Mouse (Mus musculus) embryonic facial prominence, embryonic 15.5 days (tissue): ENCODE data around the gene Nrsn1. TPM values are rescaled to one million over a fixed set of nuclear protein-coding genes. Genes with fewer than 3 reads are reported as not detected.
"Not testable (repeated sequence)": the region's sequence is repeated elsewhere in the genome, so short reads cannot be mapped to it uniquely, and the experiment has no call there.

Source experiments
- ATAC-seq: fragments of 200-750 bp; cut with Nextera tagmentation; 2 replicates; pipeline ENCODE4 v1.8.0; 2017; ENCODE audit warnings: low read depth, moderate TSS enrichment; ENCODE audit not compliant: insufficient number of reproducible peaks, low FRiP score, low TSS enrichment
- H3K27ac ChIP-seq: fragments of 300-500 bp; sonication (generic); replicated peaks from 2 replicates; pipeline ENCODE4 v1.5.1; 2015; ENCODE audit warnings: mild to moderate bottlenecking, inconsistent platforms
- H3K27me3 ChIP-seq: fragments of 300-500 bp; sonication (generic); 2 replicates; pipeline ENCODE4 v1.6.1; 2015; ENCODE audit warnings: inconsistent platforms
- H3K36me3 ChIP-seq: fragments of 300-500 bp; sonication (generic); 2 replicates; pipeline ENCODE4 v1.6.1; 2015; ENCODE audit warnings: mild to moderate bottlenecking, inconsistent platforms
- H3K4me1 ChIP-seq: fragments of 300-500 bp; sonication (generic); 2 replicates; pipeline ENCODE4 v1.6.1; 2015; ENCODE audit warnings: inconsistent platforms
- H3K4me2 ChIP-seq: fragments of 300-500 bp; sonication (generic); replicated peaks from 2 replicates; pipeline ENCODE4 v1.6.1; 2015; ENCODE audit warnings: mild to moderate bottlenecking, inconsistent platforms
- H3K4me3 ChIP-seq: fragments of 300-500 bp; sonication (generic); replicated peaks from 2 replicates; pipeline ENCODE4 v1.5.1; 2015; ENCODE audit warnings: mild to moderate bottlenecking, inconsistent platforms
- H3K9ac ChIP-seq: fragments of 300-500 bp; sonication (generic); 2 replicates; pipeline ENCODE4 v1.6.1; 2015; ENCODE audit warnings: inconsistent platforms
- H3K9me3 ChIP-seq: fragments of 300-500 bp; sonication (generic); replicated peaks from 2 replicates; pipeline ENCODE4 v1.6.1; 2016; ENCODE audit warnings: inconsistent platforms
- WGBS: fragments of 180-500 bp; shearing (Covaris S2); methylation state at CpG from one replicate; pipeline ENCODE4 v1.1.7; 2015; 5-methylcytosine and 5-hydroxymethylcytosine counted together
- polyA plus RNA-seq: library from polyadenylated mRNA; unstranded; fragments of >200 nt; fragmentation: Nextera tagmentation; extraction: Ambion mirVana; gene quantifications from 2 replicates; pipeline ENCODE4 v1.2.1, GENCODE M21; 2015

Nrsn1 gene
- polyA plus RNA-seq: 1.2 and 1.6 TPM in 2 replicates

DNA sequence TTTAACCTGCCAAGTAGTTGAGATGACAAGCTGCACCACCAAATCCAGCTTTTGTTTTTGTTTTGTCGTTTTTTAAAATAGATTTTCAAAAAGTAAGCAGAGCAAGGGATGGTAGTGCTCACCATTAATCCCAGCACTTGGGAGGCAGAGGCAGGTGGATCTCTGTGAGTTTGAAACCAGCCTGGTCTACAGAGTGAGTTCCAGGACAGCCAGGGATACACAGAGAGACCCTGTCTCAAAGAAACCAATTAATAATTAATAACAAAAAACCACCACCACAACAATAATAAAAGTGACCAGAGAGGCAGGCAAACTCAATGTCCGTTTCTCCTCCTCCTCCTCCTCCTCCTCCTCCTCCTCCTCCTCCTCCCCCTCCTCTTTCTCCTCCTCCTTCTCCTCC, at the start of gene Nrsn1:
Gene Nrsn1 (minus strand): TSS at position 101 of the 400 bp plus-strand sequence.
- not testable (repeated sequence) for H3K36me3 ChIP-seq, H3K27me3 ChIP-seq, H3K4me1 ChIP-seq, H3K27ac ChIP-seq, H3K9me3 ChIP-seq, ATAC-seq, H3K9ac ChIP-seq
- peak within 1 kb of the TSS; percentile 37 for H3K4me3 ChIP-seq
- peak within 1 kb of the TSS; percentile 80 for H3K4me2 ChIP-seq
- 48% methylated on average over 2 of the region's 2 CpGs for WGBS

DNA sequence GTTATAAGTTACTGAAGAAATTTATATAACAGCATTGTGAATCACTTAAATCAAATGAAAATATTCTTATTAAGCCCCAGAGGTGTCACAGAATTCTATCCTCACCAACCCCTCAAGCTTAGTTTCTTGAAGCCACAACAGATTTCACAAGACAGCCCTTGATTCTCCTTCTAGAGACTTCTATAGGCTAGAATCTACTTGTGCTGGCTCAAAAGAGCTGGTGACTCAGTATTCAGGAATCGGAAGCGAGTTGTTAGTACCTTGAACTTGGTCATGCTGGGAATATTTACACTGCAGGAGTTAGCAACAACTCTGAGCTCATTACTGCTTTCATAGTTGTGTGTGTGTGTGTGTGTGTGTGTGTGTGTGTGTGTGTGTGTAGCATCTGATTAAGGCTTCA, 41.8 kb upstream of the Nrsn1 start:
- Histone ChIP-seq H3K36me3 (no peaks in the 10 kb centered on the region), H3K27me3 (no peaks in the 10 kb centered on the region), H3K9ac (no peak overlapping the region), H3K27ac (no peak overlapping the region), H3K4me1 (no peaks in the 10 kb centered on the region), H3K4me3 (no peak overlapping the region), H3K9me3 (no peaks in the 10 kb centered on the region), H3K4me2 (no peak overlapping the region)
- no peak for ATAC-seq
- WGBS: 84% methylated on average over 2 of the region's 2 CpGs

DNA sequence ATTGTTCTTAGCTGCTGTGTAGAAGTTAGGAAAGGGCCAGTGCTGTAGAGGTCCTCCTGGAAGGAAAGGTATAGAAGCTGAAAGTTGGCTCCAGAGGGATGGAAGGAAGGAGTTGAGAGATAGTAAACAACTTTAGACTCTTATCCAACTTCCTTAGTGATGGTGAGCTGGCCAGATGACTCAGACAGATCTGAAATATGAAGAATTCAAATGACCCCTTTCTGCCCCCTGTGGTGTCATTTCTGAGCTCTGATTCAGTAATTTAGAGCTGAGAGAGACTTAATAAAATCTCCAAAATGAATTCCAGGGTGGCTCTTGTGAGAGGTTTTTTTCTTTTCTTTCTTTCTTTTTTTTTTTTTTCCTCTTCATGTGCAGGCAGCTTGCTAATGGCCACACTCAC, 39.8 kb upstream of the Nrsn1 start:
- Histone ChIP-seq H3K36me3 (no peaks in the 10 kb centered on the region), H3K4me3 (no peak overlapping the region), H3K27ac (no peak overlapping the region), H3K4me2 (no peak overlapping the region), H3K9me3 (no peaks in the 10 kb centered on the region), H3K27me3 (no peaks in the 10 kb centered on the region), H3K4me1 (no peaks in the 10 kb centered on the region), H3K9ac (no peak overlapping the region)
- no peak for ATAC-seq

DNA sequence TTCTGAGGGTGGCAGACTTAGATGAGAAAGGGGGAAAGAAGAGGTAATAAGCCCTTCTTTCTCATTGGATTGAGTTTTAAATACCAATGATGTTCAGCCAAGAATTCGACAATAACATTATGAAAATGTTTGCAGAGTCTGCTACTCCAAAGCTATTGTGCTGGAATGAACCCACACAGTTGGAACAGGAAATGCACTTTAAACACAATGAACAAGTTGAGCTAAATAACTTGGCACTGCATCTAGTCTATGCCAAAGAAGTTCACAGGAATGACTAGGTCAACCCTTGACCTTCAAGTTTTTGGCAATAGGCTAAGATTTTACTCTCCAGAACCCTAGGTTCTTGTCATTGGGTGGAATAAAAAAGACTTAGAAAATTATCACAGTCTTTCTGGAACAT, 18.4 kb upstream of the Nrsn1 start:
- Histone ChIP-seq H3K4me3 (no peak overlapping the region), H3K9me3 (no peaks in the 10 kb centered on the region), H3K9ac (no peak overlapping the region), H3K27me3 (no peaks in the 10 kb centered on the region), H3K4me2 (no peak overlapping the region), H3K4me1 (no peaks in the 10 kb centered on the region), H3K36me3 (no peaks in the 10 kb centered on the region), H3K27ac (no peak overlapping the region)
- 74% methylated on average over 1 of the region's 1 CpGs for WGBS
- ATAC-seq: no peak

DNA sequence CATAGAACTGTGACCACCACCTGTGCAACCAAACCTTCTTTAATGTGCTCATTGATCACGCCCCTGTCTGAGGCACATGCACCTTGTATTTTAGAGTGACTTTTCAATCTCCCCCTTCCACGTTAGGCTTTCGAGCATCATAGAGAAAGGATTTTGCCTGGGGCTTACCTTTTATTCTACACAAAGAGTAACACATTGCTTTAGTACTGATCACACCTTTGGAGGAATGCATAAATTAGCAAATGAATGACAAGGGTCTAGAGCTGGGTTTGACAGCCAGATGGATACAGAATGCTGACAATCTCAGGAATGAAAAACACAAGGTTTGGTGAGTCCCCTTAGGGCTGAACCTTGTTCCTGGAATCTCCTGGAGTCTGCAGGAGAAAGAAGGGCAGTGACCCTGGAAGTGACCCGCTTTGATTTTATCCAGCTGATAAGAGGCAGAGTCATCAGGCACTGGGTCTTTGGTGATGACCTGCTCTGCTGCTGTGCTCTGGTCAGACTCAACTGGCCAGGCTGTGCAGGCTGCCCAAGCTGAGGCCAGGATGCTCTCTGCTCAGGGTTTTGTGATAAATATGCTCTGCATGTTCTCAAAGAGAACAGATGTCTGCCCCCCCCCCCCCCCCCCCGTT, 4.7 kb upstream of the Nrsn1 start:
- 33% methylated on average over 5 of the region's 5 CpGs for WGBS
- H3K9ac ChIP-seq: no peak overlapping the region
- ATAC-seq: no peak
- peaks cover under 1% of the 10 kb centered on the region; the same call in 1 of the 2 replicates for H3K4me1 ChIP-seq
- H3K4me2 ChIP-seq: no peak overlapping the region
- H3K36me3 ChIP-seq: no peaks in the 10 kb centered on the region
- no peak overlapping the region for H3K4me3 ChIP-seq
- no peaks in the 10 kb centered on the region for H3K9me3 ChIP-seq
- no peaks in the 10 kb centered on the region for H3K27me3 ChIP-seq
- H3K27ac ChIP-seq: no peak overlapping the region

DNA sequence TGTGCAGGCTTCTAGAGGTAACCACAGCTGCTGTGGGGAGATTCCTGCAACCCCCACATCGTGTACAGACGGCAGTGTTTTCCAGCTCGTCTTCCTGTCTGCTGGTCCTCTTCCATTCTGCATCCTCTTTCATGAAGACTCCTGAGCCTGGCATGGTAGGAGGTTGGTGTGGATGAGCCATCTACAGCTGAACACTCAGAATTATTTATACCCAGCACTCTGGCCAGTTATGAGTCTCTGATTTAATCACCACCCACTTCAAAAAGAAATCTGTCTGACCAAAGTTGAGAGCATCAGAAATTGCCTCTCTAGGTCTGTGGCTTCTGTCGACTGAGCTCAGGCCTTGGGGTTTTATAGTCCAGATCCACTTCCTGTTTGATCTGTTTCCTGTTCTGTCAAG, 1.9 kb upstream of the Nrsn1 start:
- Histone ChIP-seq H3K27me3 (no peaks in the 10 kb centered on the region), H3K36me3 (no peaks in the 10 kb centered on the region), H3K9me3 (no peaks in the 10 kb centered on the region), H3K27ac (no peak overlapping the region), H3K4me3 (no peak overlapping the region), H3K4me2 (no peak overlapping the region), H3K4me1 (peaks cover 7% of the 10 kb centered on the region), H3K9ac (no peak overlapping the region)
- no peak for ATAC-seq
- WGBS: 51% methylated on average over 4 of the region's 4 CpGs

DNA sequence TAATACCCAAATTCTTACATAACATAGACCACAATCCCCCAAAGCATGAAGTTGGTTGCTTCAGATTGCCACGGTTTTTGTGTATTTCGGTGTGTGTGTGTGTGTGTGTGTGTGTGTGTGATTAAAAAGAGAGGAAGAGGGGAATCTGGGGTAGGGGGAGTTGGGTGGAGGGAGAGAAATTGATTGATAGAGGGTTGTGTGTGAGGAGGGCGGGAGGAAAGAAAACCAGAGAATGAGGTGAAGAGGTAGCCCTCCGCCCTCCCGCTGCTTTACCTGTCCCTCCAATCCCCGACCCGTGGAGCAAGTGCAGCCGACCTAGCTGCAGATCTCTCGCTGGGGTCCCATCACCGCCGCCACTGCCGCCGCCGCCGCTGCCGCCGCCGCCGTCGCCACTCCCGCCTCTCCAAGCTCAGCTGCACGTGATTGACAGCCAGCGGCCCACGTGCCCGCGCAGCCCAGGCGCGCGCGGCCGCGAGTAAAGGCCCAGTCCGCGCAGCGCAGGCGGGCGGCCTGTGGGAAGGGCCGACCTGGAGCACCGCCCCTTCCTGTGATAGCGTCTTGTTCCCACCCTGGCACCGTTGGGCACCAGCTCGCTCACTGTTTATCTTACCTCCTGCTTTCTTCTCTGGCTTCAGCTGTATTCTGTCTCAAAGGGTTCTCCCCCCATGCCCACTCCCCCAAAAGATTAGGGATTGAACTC, 583 bp downstream of the Nrsn1 start:
- H3K4me3 ChIP-seq: peak overlapping the region; percentile 37
- no peaks in the 10 kb centered on the region for H3K9me3 ChIP-seq
- no peak overlapping the region for H3K9ac ChIP-seq
- H3K4me1 ChIP-seq: peaks cover 7% of the 10 kb centered on the region
- no peaks in the 10 kb centered on the region for H3K36me3 ChIP-seq
- H3K4me2 ChIP-seq: peak overlapping the region; percentile 80
- ATAC-seq: peak; percentile 77
- H3K27ac ChIP-seq: no peak overlapping the region
- H3K27me3 ChIP-seq: no peaks in the 10 kb centered on the region
- WGBS: 1% methylated on average over 41 of the region's 42 CpGs

DNA sequence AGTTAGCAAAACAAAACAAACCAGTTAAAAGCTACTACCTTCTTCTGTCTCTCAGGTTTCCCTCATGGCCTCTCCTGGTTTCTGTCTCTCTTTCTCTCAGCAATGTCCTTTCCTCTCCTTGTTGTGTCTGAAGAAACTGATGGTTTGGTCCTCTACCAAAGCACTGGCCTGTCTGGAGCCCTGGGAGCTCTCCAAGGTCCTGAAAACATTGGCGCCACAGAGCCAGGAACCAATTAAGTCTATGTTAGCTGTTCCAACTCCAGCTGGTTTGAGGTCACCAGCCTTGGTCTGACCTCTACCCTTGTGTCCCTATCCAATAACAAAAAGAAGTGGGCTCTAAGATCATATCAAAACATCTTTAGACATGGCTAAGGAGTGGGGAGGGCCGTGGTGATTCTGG, 1.3 kb downstream of the Nrsn1 start:
- H3K4me2 ChIP-seq: peak overlapping the region; percentile 80; the same call in 1 of the 2 replicates
- H3K27me3 ChIP-seq: no peaks in the 10 kb centered on the region
- peaks cover 7% of the 10 kb centered on the region for H3K4me1 ChIP-seq
- no peaks in the 10 kb centered on the region for H3K9me3 ChIP-seq
- H3K4me3 ChIP-seq: no peak overlapping the region
- H3K9ac ChIP-seq: no peak overlapping the region
- no peak overlapping the region for H3K27ac ChIP-seq
- no peak; the same call in 1 of the 2 replicates for ATAC-seq
- 6% methylated on average over 2 of the region's 2 CpGs for WGBS
- H3K36me3 ChIP-seq: no peaks in the 10 kb centered on the region

DNA sequence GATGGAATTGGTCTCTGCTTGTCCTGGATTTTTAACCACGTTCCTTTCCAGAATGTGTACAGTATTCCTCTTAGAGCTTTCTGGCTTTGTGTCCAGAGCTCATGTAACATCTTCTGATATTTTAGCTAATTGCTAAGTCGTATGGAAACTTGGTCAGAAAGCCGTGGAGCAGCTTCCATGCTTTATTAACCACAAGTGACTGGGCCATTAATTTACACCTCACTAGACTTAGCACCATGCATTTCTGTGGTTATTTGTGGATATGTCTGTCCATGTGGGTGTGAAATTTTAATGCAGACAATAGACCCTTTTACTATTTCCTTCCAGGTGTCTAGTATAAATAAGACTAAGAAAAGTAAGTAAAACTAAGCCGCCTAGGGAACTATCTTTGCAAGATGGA, 7.6 kb downstream of the Nrsn1 start:
- no peak overlapping the region for H3K9ac ChIP-seq
- no peak overlapping the region for H3K4me3 ChIP-seq
- no peaks in the 10 kb centered on the region for H3K27me3 ChIP-seq
- H3K36me3 ChIP-seq: no peaks in the 10 kb centered on the region
- H3K27ac ChIP-seq: no peak overlapping the region
- no peaks in the 10 kb centered on the region for H3K4me1 ChIP-seq
- ATAC-seq: no peak
- H3K9me3 ChIP-seq: no peaks in the 10 kb centered on the region
- no peak overlapping the region for H3K4me2 ChIP-seq
- WGBS: 59% methylated on average over 4 of the region's 4 CpGs

DNA sequence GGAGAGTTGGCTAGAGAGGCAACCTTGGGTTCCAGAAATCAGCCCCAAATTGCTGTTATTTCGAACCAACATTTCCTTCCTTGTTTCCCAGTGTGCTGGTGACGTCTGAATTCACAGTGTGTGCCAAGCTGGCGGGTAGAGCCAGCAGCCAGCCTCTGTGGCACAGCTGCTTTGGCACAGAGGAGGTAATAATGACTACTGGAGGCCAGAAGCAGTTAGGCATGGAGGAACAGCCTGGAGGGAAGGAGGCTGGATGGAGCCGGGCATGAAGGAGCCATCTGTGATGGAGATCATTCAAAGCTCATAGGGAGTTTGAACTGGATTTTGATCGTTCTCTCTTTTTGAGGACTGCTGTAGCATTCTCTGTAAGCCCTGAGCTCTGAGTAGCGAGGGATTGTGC, 12.7 kb downstream of the Nrsn1 start:
- Histone ChIP-seq H3K36me3 (no peaks in the 10 kb centered on the region), H3K4me2 (no peak overlapping the region), H3K27me3 (no peaks in the 10 kb centered on the region), H3K9ac (no peak overlapping the region), H3K9me3 (no peaks in the 10 kb centered on the region), H3K27ac (no peak overlapping the region), H3K4me1 (peaks cover 9% of the 10 kb centered on the region), H3K4me3 (no peak overlapping the region)
- ATAC-seq: no peak
- 76% methylated on average over 6 of the region's 6 CpGs for WGBS

DNA sequence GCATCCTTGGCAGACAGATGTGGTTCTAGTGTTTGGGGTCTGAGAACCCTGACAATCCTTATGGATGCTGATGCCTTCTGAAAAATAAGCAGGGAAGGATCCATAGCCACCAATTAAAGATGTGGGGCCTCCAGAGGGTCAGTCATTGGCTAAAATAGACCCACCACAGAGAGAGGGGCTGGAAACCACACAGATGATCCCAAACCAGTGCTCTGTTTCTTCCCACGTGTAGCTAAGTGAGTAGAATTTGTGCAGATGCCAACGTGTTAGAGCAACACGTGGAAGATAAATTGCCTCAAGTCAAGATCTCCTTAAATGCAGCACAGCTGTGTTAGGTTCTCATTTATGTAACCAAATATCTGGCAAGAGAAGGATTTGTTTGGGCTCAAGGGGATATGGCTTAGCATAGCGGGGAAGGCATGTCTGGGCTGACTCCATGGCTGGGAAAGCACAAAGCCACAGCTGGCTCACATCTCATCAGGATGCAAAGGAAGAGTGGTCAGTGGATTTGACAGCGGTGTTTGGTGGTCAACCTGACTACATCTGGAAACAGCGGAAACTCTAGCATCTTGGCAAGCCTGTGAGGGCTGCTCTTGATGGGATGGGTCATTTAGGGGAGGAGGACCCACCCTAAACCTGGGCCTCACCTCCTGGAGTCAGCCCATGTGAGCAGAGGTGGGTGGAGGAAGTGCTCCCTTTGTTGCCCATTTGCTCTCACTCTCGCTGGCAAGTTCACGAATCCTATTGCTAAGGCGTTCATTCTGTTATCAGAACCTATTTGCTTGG, 15.6 kb downstream of the Nrsn1 start:
- Histone ChIP-seq H3K9ac (no peak overlapping the region), H3K4me3 (no peak overlapping the region), H3K36me3 (no peaks in the 10 kb centered on the region), H3K9me3 (no peaks in the 10 kb centered on the region), H3K27ac (no peak overlapping the region), H3K4me1 (peaks cover 9% of the 10 kb centered on the region), H3K4me2 (no peak overlapping the region), H3K27me3 (no peaks in the 10 kb centered on the region)
- peak; percentile 63 for ATAC-seq
- 43% methylated on average over 9 of the region's 9 CpGs for WGBS
